Mouse (Mus musculus): ENCODE measurements at regions not wholly inside any gene's neighbourhood (a gene's known extent, or its start where the extent isn't known, plus 50 kb on each side); places are given as distances from the start of the nearest gene placed in this dataset.

DNA sequence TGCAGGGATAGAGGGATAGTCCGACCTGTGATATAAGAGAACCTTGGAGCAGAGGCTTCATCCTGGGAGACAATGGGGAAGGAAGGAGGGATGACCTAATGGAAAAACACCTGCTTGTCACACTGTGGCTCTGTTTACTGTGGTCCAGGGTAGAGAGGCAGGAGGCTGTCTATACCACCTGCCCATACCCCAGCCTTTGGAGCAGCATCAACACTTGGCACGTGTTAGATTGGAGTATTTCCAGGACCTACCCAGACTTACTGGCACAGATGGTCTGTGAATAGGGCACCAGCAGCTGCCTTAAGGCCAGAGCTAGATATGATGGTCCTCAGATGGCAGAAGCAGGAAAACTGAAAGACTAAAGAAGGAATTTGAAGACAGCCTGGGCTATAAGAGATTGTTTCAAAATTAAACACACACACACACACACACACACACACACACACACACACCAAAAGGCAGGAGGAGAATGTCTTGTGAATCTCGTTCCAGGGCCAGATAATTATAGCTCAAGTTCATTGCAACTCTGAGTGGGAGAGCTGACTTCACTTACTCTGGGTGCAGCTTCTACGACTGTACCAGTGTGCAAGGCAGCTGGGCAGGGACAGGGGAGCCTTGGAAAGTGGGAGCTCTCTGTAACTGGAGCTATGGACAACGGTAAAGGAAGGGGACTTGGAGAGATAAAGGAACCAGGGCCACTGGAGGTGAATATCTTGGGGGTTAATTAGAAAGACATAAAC, 227.8 kb upstream of the Sdk2 start:
- TF ChIP-seq POLR2A (IDR thresholded peaks at IDR 0.05; ENCODE audit: insufficient read depth, low read depth, low read length) (no peak), CTCF (IDR thresholded peaks at IDR 0.05) (no peak), EP300 (IDR thresholded peaks at IDR 0.05; ENCODE audit: insufficient read depth, low read depth, low read length) (no peak)

Measured in heart, adult 2 months (tissue).